In the genomic region with DNA sequence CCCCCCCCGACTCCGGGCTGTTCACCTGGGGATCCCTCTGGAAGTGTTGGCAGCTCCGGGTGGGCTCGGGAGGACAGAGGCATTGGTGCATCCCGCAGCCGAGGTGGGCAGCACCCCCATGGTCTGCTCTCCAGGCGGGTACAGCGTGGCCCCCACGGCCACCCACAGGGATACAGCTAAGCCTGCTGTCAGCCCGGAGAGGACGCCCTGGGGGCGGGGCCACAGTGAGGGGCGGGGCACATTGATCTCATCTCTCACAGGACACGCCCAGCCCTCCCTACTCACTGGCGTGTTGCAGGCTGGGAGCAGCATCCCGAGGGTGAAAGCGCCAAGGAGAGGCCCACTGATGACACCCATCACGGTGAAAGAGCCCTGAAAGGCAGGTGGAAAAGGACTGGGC, we compare ENCODE assay signal across 8 mouse cellular contexts. TPM values are rescaled to one million over a fixed set of nuclear protein-coding genes. Genes with fewer than 3 reads are reported as not detected.
DNase-seq lines count a peak whose midpoint lies in the region; ATAC-seq lines count a peak whose summit lies in the region.

No protein-coding gene starts in this region.

- no peak overlapping the region for H3K4me3 ChIP-seq in liver, embryonic 12.5 days

- H3K36me3 ChIP-seq in liver, embryonic 12.5 days = no peaks in the 10 kb centered on the region

- no peak overlapping the region for H3K27ac ChIP-seq in liver, embryonic 12.5 days

- peak; percentile 64 for ATAC-seq in liver, embryonic 12.5 days
- ATAC-seq in inflammation-experienced regulatory T-cells, adult 6 months = no peak

- WGBS in liver, embryonic 12.5 days (ENCODE audit: insufficient replicate concordance) = 6% methylated on average over 18 of the region's 18 CpGs

- H3K9ac ChIP-seq in liver, embryonic 12.5 days = no peak overlapping the region

- H3K9me3 ChIP-seq in liver, embryonic 12.5 days (replicated peaks) = no peaks in the 10 kb centered on the region

- DNase-seq in adrenal gland, postnatal 14 days = peak; percentile 65
- no peak for DNase-seq in adrenal gland, adult 18-20 months (ENCODE audit: low spot score in 2 of 2)
- peak; percentile 69 to 76 for DNase-seq in spleen, postnatal 4 days (ENCODE audit: low spot score in 2 of 2)
- no peak for DNase-seq in spleen, postnatal 14 days (ENCODE audit: low spot score in 2 of 2)
- peak; percentile 75 for DNase-seq in testis, postnatal 10 days (ENCODE audit: low spot score)
- no peak for DNase-seq in cerebellum, adult 9-10 months

- H3K4me1 ChIP-seq in liver, embryonic 12.5 days = peaks cover 36% of the 10 kb centered on the region

- peak overlapping the region; percentile 41 for H3K4me2 ChIP-seq in liver, embryonic 12.5 days

- peaks cover 75% of the 10 kb centered on the region for H3K27me3 ChIP-seq in liver, embryonic 12.5 days (replicated peaks)

RNA-seq across cellular contexts. Expression of a gene that starts 4.9 kb away (rescaled TPM):
- total RNA-seq in adrenal gland, postnatal 14 days (2021) = 0.30 TPM in 1 of 2 replicates, not detected in the other
- total RNA-seq in adrenal gland, adult 18-20 months (2021) = not detected
- polyA plus RNA-seq in liver, embryonic 12.5 days (2016; fragmentation: Nextera tagmentation; extraction: Ambion mirVana) = 0.08 and 0.11 TPM in 2 replicates
- not detected for polyA plus RNA-seq in inflammation-experienced regulatory T-cells, adult 6 months (2017; shearing (Covaris generic))

RNA-seq across cellular contexts. Expression of a gene that starts 9.5 kb away (rescaled TPM):
- total RNA-seq in adrenal gland, postnatal 14 days (2021) = 1,399 and 1,708 TPM in 2 replicates
- 1,000 to 10,000 TPM; 1,253 to 1,401 TPM for total RNA-seq in adrenal gland, adult 18-20 months (2021)
- polyA plus RNA-seq in liver, embryonic 12.5 days (2016; fragmentation: Nextera tagmentation; extraction: Ambion mirVana) = 3,066 and 3,170 TPM in 2 replicates
- polyA plus RNA-seq in inflammation-experienced regulatory T-cells, adult 6 months (2017; shearing (Covaris generic)) = over 10,000 TPM in 2 of 3 experiments, 1,000 to 10,000 TPM in 1; 6,080 to 11,053 (median 10,917) TPM

RNA-seq across cellular contexts. Expression of a gene that starts 13.9 kb away (rescaled TPM):
- 52.2 and 52.9 TPM in 2 replicates for total RNA-seq in adrenal gland, postnatal 14 days (2021)
- total RNA-seq in adrenal gland, adult 18-20 months (2021) = 10 to 100 TPM; 58.9 to 59.3 TPM
- polyA plus RNA-seq in liver, embryonic 12.5 days (2016; fragmentation: Nextera tagmentation; extraction: Ambion mirVana) = 78.8 and 81.1 TPM in 2 replicates
- 100 to 1,000 TPM in 1 of 3 experiments, 10 to 100 TPM in 2; 54.2 to 120 (median 63.1) TPM for polyA plus RNA-seq in inflammation-experienced regulatory T-cells, adult 6 months (2017; shearing (Covaris generic))

RNA-seq across cellular contexts. Expression of a gene that starts 18.1 kb away (rescaled TPM):
- 26.2 and 32.1 TPM in 2 replicates for total RNA-seq in adrenal gland, postnatal 14 days (2021)
- total RNA-seq in adrenal gland, adult 18-20 months (2021) = 10 to 100 TPM; 34.3 to 39.5 TPM
- polyA plus RNA-seq in liver, embryonic 12.5 days (2016; fragmentation: Nextera tagmentation; extraction: Ambion mirVana) = 28.4 and 30.9 TPM in 2 replicates
- polyA plus RNA-seq in inflammation-experienced regulatory T-cells, adult 6 months (2017; shearing (Covaris generic)) = 10 to 100 TPM; 13.9 to 16.7 (median 13.9) TPM

RNA-seq across cellular contexts. Expression of a gene that starts 24.6 kb away (rescaled TPM):
- 2.9 and 3.8 TPM in 2 replicates for total RNA-seq in adrenal gland, postnatal 14 days (2021)
- total RNA-seq in adrenal gland, adult 18-20 months (2021) = 1 to 10 TPM; 2.2 to 2.8 TPM
- 0.55 and 0.72 TPM in 2 replicates for polyA plus RNA-seq in liver, embryonic 12.5 days (2016; fragmentation: Nextera tagmentation; extraction: Ambion mirVana)
- polyA plus RNA-seq in inflammation-experienced regulatory T-cells, adult 6 months (2017; shearing (Covaris generic)) = not detected

Comparison
In these comparisons a context has a peak if more than half of its experiments do, and no peak if none do; other contexts are left out.
1. DNase-seq: peak in adrenal gland, postnatal 14 days (single experiment), spleen, postnatal 4 days (2 of 2) and testis, postnatal 10 days (single experiment); none in adrenal gland, adult 18-20 months (0 of 2), spleen, postnatal 14 days (0 of 2) and cerebellum, adult 9-10 months (single experiment).